Mouse (Mus musculus): ENCODE measurements at regions not wholly inside any gene's neighbourhood (a gene's known extent, or its start where the extent isn't known, plus 50 kb on each side); places are given as distances from the start of the nearest gene placed in this dataset.

GRCm38 (mm10) chr4:148752360-148753093 is 51.7 kb upstream of the Casz1 start:
- no peak overlapping the region for H3K4me3 ChIP-seq (ENCODE audit: low read depth, low read length)
- WGBS = 71% methylated on average over 14 of the region's 14 CpGs
- H3K27ac ChIP-seq (ENCODE audit: insufficient read depth, low read depth, low read length) = no peak overlapping the region
- no peaks in the 10 kb centered on the region for H3K36me3 ChIP-seq (ENCODE audit: control insufficient read depth, insufficient read depth, low read length)
- H3K4me1 ChIP-seq (ENCODE audit: control insufficient read depth, insufficient read depth, insufficient read length, low read length) = peaks cover 5% of the 10 kb centered on the region
- TF ChIP-seq CTCF (IDR thresholded peaks at IDR 0.05; ENCODE audit: extremely low read depth, insufficient read length, insufficient replicate concordance, low read depth, low read length) (no peak), POLR2A (IDR thresholded peaks at IDR 0.05; ENCODE audit: low read depth, low read length) (no peak)
- no peaks in the 10 kb centered on the region for H3K27me3 ChIP-seq (ENCODE audit: control insufficient read depth, insufficient read depth, low read length)

- Histone ChIP-seq H3K27ac (ENCODE audit: insufficient read depth, low read depth, low read length) (no peak overlapping the region), H3K4me1 (ENCODE audit: control insufficient read depth, insufficient read depth, insufficient read length, low read length) (peaks cover 5% of the 10 kb centered on the region), H3K4me3 (ENCODE audit: low read depth, low read length) (no peak overlapping the region), H3K27me3 (ENCODE audit: control insufficient read depth, insufficient read depth, low read length) (no peaks in the 10 kb centered on the region), H3K36me3 (ENCODE audit: control insufficient read depth, insufficient read depth, low read length) (no peaks in the 10 kb centered on the region)
- TF ChIP-seq CTCF (IDR thresholded peaks at IDR 0.05; ENCODE audit: extremely low read depth, insufficient read length, insufficient replicate concordance, low read depth, low read length) = no peak
- no peak for TF ChIP-seq POLR2A (IDR thresholded peaks at IDR 0.05; ENCODE audit: low read depth, low read length)
- 78% methylated on average over 17 of the region's 17 CpGs for WGBS
Observed at GRCm38 (mm10) chr4:148753143-148753798, 51.0 kb upstream of the Casz1 start.

GRCm38 (mm10) chr4:148753849-148754248 is 50.4 kb upstream of the Casz1 start:
- WGBS = 86% methylated on average over 8 of the region's 8 CpGs

More at GRCm38 (mm10) chr4:148753849-148754248, 50.4 kb upstream of the Casz1 start:
- no peaks in the 10 kb centered on the region for H3K36me3 ChIP-seq (ENCODE audit: control insufficient read depth, insufficient read depth, low read length)
- no peak for TF ChIP-seq POLR2A (IDR thresholded peaks at IDR 0.05; ENCODE audit: low read depth, low read length)
- no peak for TF ChIP-seq CTCF (IDR thresholded peaks at IDR 0.05; ENCODE audit: extremely low read depth, insufficient read length, insufficient replicate concordance, low read depth, low read length)
- no peak overlapping the region for H3K4me3 ChIP-seq (ENCODE audit: low read depth, low read length)
- peaks cover 5% of the 10 kb centered on the region for H3K4me1 ChIP-seq (ENCODE audit: control insufficient read depth, insufficient read depth, insufficient read length, low read length)
- no peaks in the 10 kb centered on the region for H3K27me3 ChIP-seq (ENCODE audit: control insufficient read depth, insufficient read depth, low read length)
- no peak overlapping the region for H3K27ac ChIP-seq (ENCODE audit: insufficient read depth, low read depth, low read length)

Measured in small intestine, adult 2 months (tissue).